Mouse (Mus musculus) mouse embryonic stem cell (cell line): ENCODE results near the gene Cd47.

Experiments used
- in situ Hi-C, 2 experiments: fragments of 300-500 bp; cut with MboI; formaldehyde crosslinking; loops; 1 replicate in 1 of 2; 3 replicates in 1 of 2; pipeline ENCODE4 v1.14.3; 2019 to 2020; ENCODE audit warnings: low sequenced_read_pairs in 2 of 2, low pct_unique_long_range_greater_than_20kb in 1 of 2, mixed read lengths in 1 of 2; ENCODE audit not compliant: unreplicated experiment in 1 of 2

Gene Cd47

GRCm38 (mm10) chr16:49955325-49955724, 155.0 kb downstream of the Cd47 start:
- in situ Hi-C loops, result no loop called here

- in situ Hi-C loops, result no loop called here
These were observed 155.6 kb downstream of the Cd47 start for GRCm38 (mm10) chr16:49955952-49956351.

- in situ Hi-C loops, result no loop called here
These were observed 156.4 kb downstream of the Cd47 start for GRCm38 (mm10) chr16:49956531-49957302.

GRCm38 (mm10) chr16:49958900-49959436, 158.6 kb downstream of the Cd47 start:
- in situ Hi-C loops, result no loop called here

DNA sequence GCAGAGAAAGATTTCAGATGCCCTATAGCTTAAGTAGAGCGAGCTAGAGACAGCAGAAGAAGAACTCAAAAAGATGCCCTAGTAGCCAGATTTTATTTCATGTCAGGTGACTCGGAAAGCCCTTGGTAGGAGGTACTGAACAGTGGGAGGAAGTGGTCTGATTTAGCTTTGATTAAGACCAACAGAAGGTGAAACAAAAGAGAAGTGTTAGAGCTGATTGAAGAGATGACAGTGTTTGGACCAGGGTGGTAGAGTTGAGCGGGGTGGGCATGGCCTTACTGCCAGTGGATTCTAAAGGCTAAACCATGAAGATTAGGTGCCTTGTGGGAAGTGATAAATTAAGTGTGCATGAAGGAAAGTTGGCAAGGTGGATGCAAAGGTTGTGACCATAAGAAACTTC, 162.0 kb downstream of the Cd47 start:
- in situ Hi-C loops, result no loop called here

DNA sequence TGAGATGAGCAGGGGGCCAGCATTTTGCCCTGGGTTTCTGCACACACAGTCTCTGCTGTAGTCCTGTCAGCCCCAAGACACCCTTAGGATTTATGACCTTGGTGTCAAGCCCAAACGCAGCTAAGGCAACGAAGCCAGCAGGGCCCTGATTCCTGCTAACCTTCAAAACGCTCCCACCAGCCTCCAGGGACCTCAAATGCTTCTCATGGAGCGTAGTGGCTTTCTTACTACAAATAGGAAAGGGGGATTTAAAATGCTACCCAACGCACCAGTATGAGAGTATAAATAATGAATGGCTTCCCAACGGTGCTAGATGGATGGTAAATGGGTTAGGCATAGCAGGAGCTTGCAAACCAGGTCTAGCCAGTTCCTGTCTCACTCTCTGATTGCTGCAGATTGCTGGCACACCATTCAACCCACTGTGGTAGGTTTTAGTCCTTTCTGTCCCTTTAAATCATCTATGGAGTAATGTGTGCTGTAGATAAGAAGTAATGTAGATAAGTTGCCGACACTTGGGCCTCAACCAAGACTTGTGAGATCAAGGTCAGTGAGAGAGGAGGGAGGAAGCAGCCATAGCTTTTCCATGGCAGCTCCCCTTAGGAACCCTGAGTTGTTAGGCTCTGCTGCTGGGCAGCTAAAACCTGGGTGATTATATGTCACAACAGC, 164.1 kb downstream of the Cd47 start:
- in situ Hi-C loops, result no loop called here
